Mouse (Mus musculus) myocyte (in vitro differentiated cells): ENCODE data around the gene 1110002E22Rik.

Experiments used
- MAX ChIP-seq: IDR thresholded peaks from one replicate; pipeline ENCODE4 v1.6.1; 2011; ENCODE audit warnings: low read depth, mild to moderate bottlenecking, control low read depth
- MYOG ChIP-seq, 3 experiments: IDR thresholded peaks; one replicate each; pipeline ENCODE4 v1.6.1; 2011; ENCODE audit warnings: control low read depth in 2 of 3, low read depth in 2 of 3, mild to moderate bottlenecking in 2 of 3; ENCODE audit not compliant: insufficient read length in 2 of 3, control insufficient read depth in 1 of 3, insufficient read depth in 1 of 3
- POLR2A ChIP-seq: IDR thresholded peaks from one replicate; pipeline ENCODE4 v1.6.1; 2011; ENCODE audit warnings: low read depth, mild to moderate bottlenecking, control low read depth, moderate library complexity; ENCODE audit not compliant: insufficient read length

- TF ChIP-seq POLR2A (no peak), MAX (peak; percentile 13), MYOG (IDR thresholded peaks at IDR 0.05; ENCODE audit: control insufficient read depth in 1 of 3, insufficient read depth in 1 of 3, insufficient read length in 2 of 3, low read depth in 2 of 3) (peak; percentile 22 to 91 (median 77))
These were observed 38.8 kb downstream of the 1110002E22Rik start for GRCm38 (mm10) chr3:138103690-138104089.
